Mouse (Mus musculus) embryonic facial prominence, embryonic 11.5 days (tissue): Measurements from ENCODE around the gene Psmd10. TPM values are rescaled to one million over a fixed set of nuclear protein-coding genes. Genes with fewer than 3 reads are reported as not detected.

Experiments
- ATAC-seq: fragments of 200-750 bp; cut with Nextera tagmentation; replicated peaks from 2 replicates; pipeline ENCODE4 v1.8.0; 2017; ENCODE audit warnings: low read depth; ENCODE audit not compliant: insufficient number of reproducible peaks, low FRiP score, low TSS enrichment
- DNase-seq: peaks from one replicate; pipeline ENCODE4 v3.0.0-alpha.2; 2015; ENCODE audit warnings: low spot score
- H3K27ac ChIP-seq: fragments of 300-500 bp; sonication (generic); replicated peaks from 2 replicates; pipeline ENCODE4 v1.5.1; 2014; ENCODE audit warnings: mild to moderate bottlenecking, low read depth, low read length, control low read depth
- H3K27me3 ChIP-seq: fragments of 300-500 bp; sonication (generic); 2 replicates; pipeline ENCODE4 v1.6.1; 2014; ENCODE audit warnings: mild to moderate bottlenecking, low read length, moderate library complexity, mixed read lengths; ENCODE audit not compliant: control insufficient read depth, insufficient read depth
- H3K36me3 ChIP-seq: fragments of 300-500 bp; sonication (generic); replicated peaks from 2 replicates; pipeline ENCODE4 v1.6.1; 2014; ENCODE audit warnings: low read depth, mild to moderate bottlenecking, low read length, moderate library complexity, mixed read lengths; ENCODE audit not compliant: control insufficient read depth, insufficient read depth
- H3K4me1 ChIP-seq: fragments of 300-500 bp; sonication (generic); 2 replicates; pipeline ENCODE4 v1.6.1; 2014; ENCODE audit warnings: low read length, mixed read lengths; ENCODE audit not compliant: control insufficient read depth, insufficient read depth
- H3K4me2 ChIP-seq: fragments of 300-500 bp; sonication (generic); 2 replicates; pipeline ENCODE4 v1.6.1; 2014; ENCODE audit warnings: low read depth, mild to moderate bottlenecking, control low read depth, low read length, moderate library complexity
- H3K4me3 ChIP-seq: fragments of 300-500 bp; sonication (generic); 2 replicates; pipeline ENCODE4 v1.5.1; 2014; ENCODE audit warnings: low read depth, low read length, control low read depth
- H3K9ac ChIP-seq: fragments of 300-500 bp; sonication (generic); replicated peaks from 2 replicates; pipeline ENCODE4 v1.6.1; 2014; ENCODE audit warnings: mild to moderate bottlenecking, control low read depth, low read length
- H3K9me3 ChIP-seq: fragments of 300-500 bp; sonication (generic); replicated peaks from 2 replicates; pipeline ENCODE4 v1.6.1; 2016; ENCODE audit warnings: mild to moderate bottlenecking, low read length, inconsistent platforms, mixed read lengths; ENCODE audit not compliant: control insufficient read depth
- WGBS: fragments of 180-500 bp; shearing (Covaris S2); extraction: QIAGEN DNeasy Blood & Tissue Kit; methylation state at CpG from one replicate; pipeline ENCODE4 v1.1.7; 2014; 5-methylcytosine and 5-hydroxymethylcytosine counted together
- polyA plus RNA-seq: library from polyadenylated mRNA; unstranded; fragments of >200 nt; fragmentation: Nextera tagmentation; extraction: Ambion mirVana; gene quantifications from 2 replicates; pipeline ENCODE4 v1.2.1, GENCODE M21; 2014

Psmd10 gene
- polyA plus RNA-seq, 1 experiment from 2014 or later, result 49.5 TPM

DNA sequence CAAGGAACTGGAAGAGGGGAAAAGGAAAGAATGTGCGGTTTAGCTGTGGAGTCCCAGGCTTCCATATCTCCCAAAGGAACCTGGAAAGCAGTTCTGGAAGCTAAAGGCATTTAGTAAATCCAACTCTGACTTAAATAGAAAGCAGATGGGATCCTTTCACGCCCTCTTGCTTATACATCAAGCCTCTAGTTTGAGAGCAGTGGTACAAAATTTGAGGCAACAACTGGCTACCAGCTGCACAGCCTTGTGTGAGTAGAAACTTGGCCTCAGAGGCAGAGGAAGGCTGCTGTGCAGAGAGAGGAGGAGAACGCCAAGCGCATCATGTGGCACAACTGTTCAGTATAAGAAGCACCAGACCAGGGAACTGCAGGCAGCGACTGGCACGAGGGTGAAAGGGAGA, 35.2 kb downstream of the Psmd10 start:
- Histone ChIP-seq H3K4me1 (no peaks in the 10 kb centered on the region), H3K27ac (no peak overlapping the region), H3K36me3 (no peaks in the 10 kb centered on the region), H3K4me2 (no peak overlapping the region), H3K27me3 (no peaks in the 10 kb centered on the region; the same call in 1 of the 2 replicates), H3K9me3 (no peaks in the 10 kb centered on the region), H3K4me3 (no peak overlapping the region), H3K9ac (no peak overlapping the region)
- WGBS, result 67% methylated on average over 6 of the region's 6 CpGs
- DNase-seq (peak; percentile 40), ATAC-seq (no peak)

DNA sequence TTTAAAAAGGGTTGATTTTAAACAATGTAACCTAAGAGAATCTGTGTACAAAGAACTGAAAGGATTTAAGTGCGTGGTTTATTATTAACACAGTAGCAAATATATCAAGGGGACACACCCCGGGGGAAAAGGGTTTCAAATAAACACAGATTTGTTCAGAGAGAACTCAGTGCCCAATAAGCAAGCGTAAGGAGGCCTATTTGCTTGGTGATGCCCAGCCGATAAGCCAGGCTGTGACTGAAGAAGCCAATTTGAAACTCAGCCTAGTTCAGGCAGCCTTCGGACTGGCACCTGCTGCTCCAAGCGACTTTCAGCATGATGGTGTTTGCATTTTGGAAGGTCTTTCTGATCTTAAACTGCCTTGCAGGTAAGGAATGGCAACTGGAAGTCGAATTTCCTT, 49.2 kb downstream of the Psmd10 start, which contains the start of gene Vsig1:
Gene Vsig1 (plus strand): TSS at position 249 of the 400 bp plus-strand sequence.
- Histone ChIP-seq H3K4me1 (no peaks in the 10 kb centered on the region), H3K4me2 (no peak within 1 kb of the TSS), H3K27ac (no peak within 1 kb of the TSS), H3K9me3 (no peaks in the 10 kb centered on the region), H3K9ac (no peak within 1 kb of the TSS), H3K4me3 (no peak within 1 kb of the TSS), H3K36me3 (no peaks in the 10 kb centered on the region), H3K27me3 (no peaks in the 10 kb centered on the region)
- WGBS, result 71% methylated on average over 7 of the region's 7 CpGs
- ATAC-seq (no peak), DNase-seq (no peak)

DNA sequence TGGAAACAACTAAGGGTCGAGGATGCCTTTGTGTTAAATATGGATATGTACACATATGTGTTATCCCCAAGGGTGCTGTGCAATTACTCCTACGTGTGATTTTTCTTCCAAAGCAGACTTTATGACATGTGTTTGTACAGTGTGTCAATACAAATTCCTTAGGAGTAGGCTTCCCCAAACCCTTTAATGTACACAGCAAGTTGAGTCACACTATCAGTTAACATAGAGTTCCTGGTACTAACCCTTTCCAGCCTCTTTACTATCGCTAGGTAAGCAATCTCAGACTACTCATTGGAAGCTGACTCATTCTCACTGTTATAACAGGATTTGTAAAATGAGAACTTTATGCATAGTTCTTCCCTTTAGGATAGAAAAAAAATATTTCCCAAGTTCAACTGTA, 53.0 kb downstream of the Psmd10 start:
- Histone ChIP-seq H3K27me3 (no peaks in the 10 kb centered on the region), H3K9ac (no peak overlapping the region), H3K4me2 (no peak overlapping the region), H3K4me3 (no peak overlapping the region), H3K4me1 (no peaks in the 10 kb centered on the region), H3K36me3 (no peaks in the 10 kb centered on the region), H3K9me3 (no peaks in the 10 kb centered on the region), H3K27ac (no peak overlapping the region)
- WGBS, result 85% methylated on average over 3 of the region's 3 CpGs
- no peak for DNase-seq
- ATAC-seq, result no peak

Other genes with a start within 250 kb of the Psmd10 start
- gene Tex13b, start 143.3 kb downstream of the Psmd10 start, polyA plus RNA-seq, result not detected in 2 replicates
- 0.10 TPM in 1 of 2 replicates, not detected in the other for gene Vsig1, start 49.1 kb downstream of the Psmd10 start, polyA plus RNA-seq
- gene Atg4a, start 179 bp upstream of the Psmd10 start, polyA plus RNA-seq, result 16.7 and 22.6 TPM in 2 replicates